Mouse (Mus musculus): ENCODE measurements at regions not wholly inside any gene's neighbourhood (a gene's known extent, or its start where the extent isn't known, plus 50 kb on each side); places are given as distances from the start of the nearest gene placed in this dataset.

DNA sequence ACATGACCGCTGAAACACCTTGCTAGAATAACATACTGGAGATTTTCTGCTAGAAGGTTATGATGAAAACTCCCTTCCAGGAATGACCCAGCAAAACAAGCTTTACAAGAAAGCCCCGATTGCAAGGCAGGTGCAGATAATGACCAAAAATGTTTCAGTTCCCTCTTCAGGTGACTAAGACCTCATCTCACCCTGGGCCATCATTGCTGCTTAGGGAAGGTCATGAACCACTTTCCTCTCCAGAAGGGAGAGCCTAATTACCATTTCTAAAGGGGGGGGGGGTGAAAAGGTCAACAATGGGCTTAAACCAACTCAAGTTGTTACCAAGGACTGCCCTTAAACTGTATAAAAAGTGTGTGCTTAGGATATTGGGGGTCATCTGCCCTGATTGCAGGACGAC is 59.8 kb upstream of the Speer4c start:
- intact Hi-C loops (cut with DNase I) = no loop called here

DNA sequence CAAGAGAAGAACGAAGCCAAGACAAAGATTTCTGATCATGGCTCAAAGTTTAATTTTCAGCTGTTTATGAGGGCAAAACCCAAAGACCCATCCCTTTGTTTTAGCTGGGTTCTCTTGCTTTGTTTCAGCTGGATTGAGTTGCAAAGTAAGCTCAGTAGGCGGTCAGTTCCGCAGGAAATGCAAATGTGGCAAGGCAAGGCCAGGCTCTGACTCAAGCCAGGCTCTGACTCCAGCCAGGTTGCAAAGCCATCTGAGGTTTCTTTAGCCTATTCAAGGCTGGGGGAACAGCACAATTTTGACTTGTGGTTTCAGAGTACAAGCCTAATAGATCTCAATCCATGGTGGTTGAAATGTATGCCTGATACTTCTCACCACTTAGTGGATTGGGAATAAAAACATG is 60.5 kb upstream of the Speer4c start:
- DNase-seq (ENCODE audit: low spot score) = no peak
- intact Hi-C loops (cut with DNase I) = no loop called here

More for the DNA sequence above, 59.8 kb upstream of the Speer4c start:
- no peak for DNase-seq (ENCODE audit: low spot score)

DNA sequence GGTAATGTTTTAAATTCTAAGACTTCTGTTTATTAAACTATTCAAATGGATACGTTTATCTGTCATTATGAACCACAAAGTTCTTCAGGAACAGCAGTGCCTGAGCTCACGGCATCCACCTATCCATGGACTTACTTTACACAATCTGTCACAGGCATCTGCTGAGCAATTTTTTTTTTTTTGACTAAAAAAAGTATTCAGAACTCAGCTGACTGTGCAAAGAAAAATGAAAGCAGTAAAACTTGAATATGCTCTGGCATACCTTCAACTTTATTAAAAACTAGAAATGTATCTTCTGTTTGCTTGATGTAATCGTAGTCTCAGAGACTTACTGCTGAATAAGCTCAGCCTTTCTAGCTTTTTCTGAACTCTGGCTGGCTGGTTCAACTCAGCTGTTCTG is 62.0 kb upstream of the Speer4c start:
- intact Hi-C loops (cut with DNase I) = no loop called here
- DNase-seq (ENCODE audit: low spot score) = no peak

DNA sequence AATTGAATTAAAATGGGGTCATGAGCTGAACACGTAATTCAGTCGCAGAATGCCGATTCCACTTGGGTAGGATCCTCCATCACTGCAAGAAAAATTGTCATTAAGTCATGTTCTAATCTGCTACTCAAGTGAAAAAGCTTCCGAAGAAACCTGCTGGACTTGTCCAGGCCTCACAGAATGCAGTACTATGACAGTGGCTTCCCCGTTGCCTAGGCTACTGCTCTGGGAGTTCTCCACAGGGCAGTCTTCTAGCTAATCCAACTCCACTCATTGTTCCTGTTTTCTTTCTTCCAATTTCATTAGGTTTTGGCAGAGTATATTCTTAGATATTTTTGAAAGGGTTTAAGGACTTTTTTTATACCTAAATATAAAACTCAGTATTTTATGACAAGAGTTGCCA is 89.5 kb upstream of the Speer4c start:
- no peak for DNase-seq (ENCODE audit: low spot score)
- intact Hi-C loops (cut with DNase I) = no loop called here

DNA sequence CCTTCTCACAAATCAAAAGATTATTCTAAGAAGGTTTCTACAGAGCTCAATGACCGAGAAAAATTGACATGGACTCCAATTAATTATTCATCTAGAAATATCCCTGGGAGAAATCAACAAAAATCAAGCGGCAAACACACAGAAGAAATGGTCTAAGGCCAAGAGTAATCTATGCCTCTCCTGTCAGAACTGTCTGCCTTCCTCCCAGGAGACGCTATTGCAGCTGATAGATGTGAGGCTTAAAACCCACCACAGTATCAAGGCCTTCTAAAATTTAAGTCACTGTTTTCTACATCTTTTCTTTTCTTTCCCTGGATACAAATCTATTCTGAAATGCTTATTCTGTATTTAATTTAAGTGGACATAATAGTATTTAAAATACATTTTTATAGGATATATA is 102.8 kb upstream of the Speer4c start:
- intact Hi-C loops (cut with DNase I) = no loop called here
- DNase-seq (ENCODE audit: low spot score) = no peak

DNA sequence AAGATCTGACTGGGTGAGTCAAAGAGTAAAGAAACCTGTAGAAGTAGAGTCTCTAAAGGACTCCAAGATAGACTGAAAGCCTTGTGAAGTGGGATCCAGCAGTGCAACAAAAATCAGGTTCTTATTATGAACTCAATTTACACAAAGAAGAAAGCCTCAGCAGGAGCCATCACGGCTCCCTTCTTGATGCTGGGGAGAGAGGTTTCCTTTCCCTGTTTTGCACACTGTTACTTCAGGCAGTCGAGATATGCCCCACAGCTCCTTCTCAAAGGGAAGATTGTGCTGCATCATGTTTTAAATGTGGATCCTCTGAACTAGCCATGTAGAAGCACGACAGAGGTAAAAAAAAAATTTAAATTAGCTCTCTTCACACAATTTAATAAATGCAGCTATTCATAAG is 103.3 kb upstream of the Speer4c start:
- no peak for DNase-seq (ENCODE audit: low spot score)
- intact Hi-C loops (cut with DNase I) = no loop called here

DNA sequence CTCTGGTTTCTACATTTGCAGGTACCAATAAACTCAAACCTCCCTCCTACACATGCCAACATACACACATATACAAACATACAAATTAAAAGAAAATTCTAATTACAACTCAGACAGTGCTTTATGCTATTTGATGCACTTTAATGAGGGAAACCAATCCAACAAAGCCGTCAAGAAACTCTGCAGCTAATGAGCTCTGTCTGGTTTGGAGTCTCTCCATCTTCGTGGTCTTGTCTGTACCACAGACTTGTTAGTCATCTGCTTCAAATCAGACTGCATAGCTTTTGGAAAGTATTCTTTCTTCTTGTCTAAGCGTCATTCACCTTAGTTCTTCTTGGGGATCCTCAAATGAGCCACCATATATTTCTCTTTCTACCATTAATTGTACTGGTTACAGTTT is 108.9 kb upstream of the Speer4c start:
- intact Hi-C loops (cut with DNase I) = no loop called here
- DNase-seq (ENCODE audit: low spot score) = no peak

DNA sequence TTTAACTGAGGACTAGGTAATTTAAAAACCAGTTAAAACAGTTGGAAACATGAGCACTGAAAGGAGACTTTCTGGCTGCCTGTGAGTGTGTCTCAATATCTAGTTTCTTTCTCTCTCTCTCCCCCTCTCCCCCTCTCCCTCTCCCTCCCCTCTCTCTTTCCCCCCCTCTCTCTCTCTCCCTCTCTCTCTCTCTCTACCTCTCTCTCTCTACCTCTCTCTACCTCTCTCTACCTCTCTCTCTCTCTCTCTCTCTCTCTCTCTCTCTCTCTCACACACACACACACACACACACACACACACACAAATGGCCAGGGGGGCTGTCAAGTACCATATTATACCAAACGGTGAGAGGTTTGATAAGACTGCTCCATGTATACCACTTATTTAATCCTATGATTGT is 103.0 kb upstream of the Cacna2d1 start:
- DNase-seq (ENCODE audit: low spot score) = no peak
- intact Hi-C loops (cut with DNase I) = loop anchor here (10.0 kb wide), 2 partner anchors 303 to 373 kb away; no protein-coding TSS in a partner anchor

DNA sequence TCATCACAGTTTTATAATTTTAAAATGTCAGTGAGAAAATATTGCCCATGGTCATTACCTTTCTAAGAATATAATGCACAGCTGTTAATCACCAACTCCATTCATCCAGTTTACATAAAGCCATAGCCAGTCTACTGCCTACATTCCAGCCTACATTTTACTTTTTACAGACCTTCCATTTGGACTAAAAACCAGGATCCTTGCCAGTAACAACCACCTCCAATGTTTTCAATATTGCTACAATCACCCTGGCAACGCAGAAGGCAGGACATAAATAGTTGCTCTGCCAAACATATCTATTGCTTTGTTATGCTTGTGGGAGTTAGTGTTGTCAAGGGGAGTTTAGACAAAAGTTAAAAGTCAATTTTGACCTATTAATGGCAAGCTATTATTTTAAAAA is 102.2 kb upstream of the Cacna2d1 start:
- no peak for DNase-seq (ENCODE audit: low spot score)
- intact Hi-C loops (cut with DNase I) = loop anchor here (10.0 kb wide), 2 partner anchors 302 to 372 kb away; no protein-coding TSS in a partner anchor

DNA sequence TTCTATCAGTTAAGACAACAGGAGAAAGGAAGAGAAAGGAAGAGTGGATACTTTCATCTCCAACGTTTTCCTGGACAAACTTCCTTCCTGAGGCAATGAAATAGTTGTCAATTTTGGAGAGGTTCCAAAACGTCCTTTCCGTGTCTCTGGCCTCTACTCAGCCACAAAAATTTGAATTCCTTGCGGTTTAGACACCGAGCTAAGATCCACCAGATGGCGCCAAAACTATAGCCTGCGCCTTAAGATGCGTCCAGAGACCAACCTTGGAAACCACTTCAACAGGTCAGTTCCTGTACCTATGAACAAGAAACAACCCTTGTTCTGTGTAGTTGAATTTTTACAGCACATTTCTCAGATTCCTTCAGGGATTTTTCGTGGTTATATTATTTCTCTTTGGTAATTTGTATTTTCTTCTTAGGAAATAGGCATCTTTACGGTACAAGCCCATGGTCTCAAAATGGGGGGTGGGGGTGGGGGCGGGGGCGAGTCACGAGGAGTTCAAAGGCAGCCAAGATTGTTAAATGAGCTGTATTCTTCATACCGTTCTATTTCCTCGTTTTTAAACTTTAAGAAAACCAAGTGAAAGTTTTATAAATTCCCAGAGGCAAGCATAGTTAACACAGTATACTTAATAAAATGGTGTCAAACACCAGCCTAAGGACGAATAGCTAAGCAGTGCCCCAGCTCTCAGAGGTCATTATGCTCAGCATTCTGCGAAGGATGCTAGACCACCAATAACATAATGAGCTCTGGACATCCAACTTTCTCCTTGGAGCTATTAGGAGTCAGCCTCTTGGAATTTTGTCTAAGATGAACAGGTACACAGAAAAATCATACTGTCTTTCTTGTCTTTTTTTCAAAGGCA is 96.2 kb upstream of the Cacna2d1 start:
- no peak for DNase-seq (ENCODE audit: low spot score)
- intact Hi-C loops (cut with DNase I) = loop anchor here (5.0 to 10.0 kb wide), 3 partner anchors 296 to 454 kb away; no protein-coding TSS in a partner anchor

DNA sequence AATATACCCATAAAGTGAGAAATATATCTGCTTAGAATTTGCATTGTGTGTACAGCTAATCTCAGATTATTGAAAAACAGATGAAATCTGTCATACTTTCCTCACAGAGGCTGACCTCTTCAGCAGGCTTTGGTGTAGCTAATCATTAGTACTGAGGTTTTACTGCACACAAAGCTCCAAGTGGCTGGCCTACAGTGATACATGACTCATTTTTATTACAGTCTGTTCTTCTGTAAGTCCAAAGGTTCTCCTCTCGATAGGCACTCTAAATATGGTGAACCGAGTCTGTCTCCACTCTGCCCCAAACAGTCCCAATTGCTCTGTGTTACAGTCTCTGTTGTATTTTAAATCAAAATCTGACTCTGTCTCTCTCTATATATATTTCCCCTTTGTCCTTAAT is 87.7 kb upstream of the Cacna2d1 start:
- intact Hi-C loops (cut with DNase I) = no loop called here
- DNase-seq (ENCODE audit: low spot score) = no peak

DNA sequence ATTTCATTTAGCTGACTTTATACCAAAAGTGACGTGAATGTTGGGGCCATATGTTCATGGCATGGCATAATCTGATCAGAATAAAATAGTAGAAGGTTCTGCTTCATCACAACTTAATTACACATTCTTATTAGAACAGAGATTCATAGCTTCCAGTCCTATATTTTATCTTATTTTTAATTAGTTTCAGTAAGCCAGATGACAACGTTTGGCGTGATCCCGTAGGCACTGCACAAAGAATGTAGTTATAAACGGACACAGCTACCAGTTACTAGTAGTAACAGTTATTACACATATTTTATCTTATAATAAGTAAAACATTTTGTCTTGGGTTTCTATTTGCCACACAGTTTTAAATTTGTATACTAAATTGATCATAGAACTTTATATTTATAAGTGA is 85.0 kb upstream of the Cacna2d1 start:
- DNase-seq (ENCODE audit: low spot score) = no peak
- intact Hi-C loops (cut with DNase I) = no loop called here

DNA sequence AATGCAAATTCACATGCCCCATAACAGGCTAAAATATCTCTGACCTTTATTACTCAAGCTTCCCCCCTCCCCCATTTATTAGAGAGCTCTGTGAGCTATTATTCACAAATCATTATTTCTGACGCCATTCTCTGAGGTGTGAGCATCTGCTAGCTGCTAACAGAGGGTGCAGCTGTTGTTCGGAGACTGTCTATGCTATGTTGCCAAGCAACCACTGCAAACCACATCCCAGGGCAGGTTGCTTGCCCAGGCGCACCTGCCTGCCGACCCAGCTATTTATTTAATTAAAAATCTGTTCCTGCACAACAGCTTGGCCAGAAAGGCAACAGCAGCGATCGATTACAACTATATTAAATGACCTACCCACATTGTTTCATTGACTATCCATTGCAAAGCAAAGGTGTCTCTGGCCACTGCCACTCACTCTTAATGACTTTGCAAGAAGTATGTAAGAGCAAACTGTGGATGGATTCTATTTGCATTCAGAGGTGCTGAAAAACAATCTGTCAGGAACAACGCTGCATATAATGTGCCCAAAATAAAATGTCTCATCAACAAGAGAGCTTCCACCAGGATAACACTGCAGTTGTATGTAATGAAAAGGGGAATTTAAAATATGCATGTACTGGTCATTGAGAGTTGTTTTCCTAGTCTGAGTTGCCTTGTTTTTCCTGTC is 84.2 kb upstream of the Cacna2d1 start:
- DNase-seq (ENCODE audit: low spot score) = no peak
- intact Hi-C loops (cut with DNase I) = no loop called here

DNA sequence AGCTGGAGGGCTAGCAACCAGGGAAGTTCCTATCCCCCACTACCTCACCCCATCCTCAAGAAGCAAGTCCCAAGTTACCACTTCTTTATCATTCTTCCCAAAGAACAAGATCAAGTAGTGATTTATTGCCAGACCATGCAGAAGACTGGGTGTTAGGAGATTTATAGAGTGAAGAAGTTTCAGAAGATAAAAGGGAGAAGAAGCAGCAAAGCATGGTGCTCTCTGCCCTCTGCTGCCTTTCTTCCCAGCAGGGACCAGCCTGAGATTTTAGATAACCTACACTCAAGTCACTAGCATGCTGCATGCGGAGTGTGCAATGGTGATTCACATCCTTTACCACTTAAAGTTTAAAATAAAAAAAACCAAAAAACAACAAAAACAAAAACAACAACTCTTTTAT is 79.7 kb upstream of the Cacna2d1 start:
- intact Hi-C loops (cut with DNase I) = no loop called here
- DNase-seq (ENCODE audit: low spot score) = no peak

DNA sequence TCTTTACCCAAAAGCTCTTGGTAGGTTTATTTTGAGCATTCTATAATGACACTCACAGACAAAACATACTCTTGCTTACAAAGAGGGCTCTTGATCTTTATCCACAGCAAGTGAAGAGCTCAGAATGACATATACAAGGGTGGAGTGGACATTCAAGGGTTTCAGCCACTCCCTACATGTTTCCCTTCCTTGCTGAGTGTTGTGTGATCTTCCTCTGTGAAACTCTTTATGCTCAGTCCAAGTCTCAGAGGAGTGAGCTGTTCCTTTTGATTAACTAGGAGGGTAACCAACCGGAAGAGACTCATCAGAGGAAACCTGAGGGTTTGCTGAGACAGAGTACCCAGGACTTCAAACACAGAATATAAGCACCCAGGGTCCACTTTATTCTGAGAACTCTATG is 77.5 kb upstream of the Cacna2d1 start:
- intact Hi-C loops (cut with DNase I) = no loop called here
- DNase-seq (ENCODE audit: low spot score) = no peak

DNA sequence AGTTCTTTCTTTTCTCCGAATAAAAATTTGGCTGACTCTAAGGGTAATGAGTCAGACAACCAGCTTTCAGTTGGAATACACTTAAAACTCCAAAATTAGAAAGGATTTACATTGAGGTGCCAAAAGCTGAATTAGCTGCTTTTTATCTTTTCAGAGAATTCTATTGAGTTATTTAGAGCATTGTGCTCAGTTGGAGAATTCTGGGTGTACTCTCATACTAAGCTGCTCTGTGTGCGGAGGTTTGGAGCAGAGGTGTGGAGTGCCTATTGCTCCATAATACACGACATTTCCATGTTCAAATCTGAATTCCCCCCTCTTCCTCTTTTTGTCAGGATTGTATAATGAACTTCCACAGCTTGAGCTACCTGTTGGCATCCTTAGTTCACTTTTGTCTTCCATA is 60.4 kb upstream of the Cacna2d1 start:
- no peak for DNase-seq (ENCODE audit: low spot score)
- intact Hi-C loops (cut with DNase I) = no loop called here

DNA sequence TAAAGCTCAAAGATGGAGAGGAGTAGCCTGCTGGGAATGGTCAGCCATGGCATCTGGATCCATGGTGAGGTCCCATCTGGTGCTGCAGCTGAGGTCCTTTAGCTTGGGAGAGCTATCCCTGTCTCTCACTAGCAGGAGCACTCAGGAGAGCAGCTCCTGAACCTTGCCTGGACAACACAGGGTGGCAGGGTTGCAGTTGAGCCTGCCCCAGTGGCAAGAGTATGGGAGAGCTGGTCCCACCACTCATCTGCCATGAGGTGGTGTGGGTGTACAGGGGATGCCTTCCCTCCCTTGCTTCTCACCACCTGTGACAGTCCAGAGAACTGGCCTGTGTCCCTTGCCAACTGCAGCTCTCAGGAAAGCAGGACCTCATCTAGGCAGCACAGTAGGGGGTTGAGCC is 51.5 kb upstream of the Cacna2d1 start:
- DNase-seq (ENCODE audit: low spot score) = no peak
- intact Hi-C loops (cut with DNase I) = no loop called here
